Mouse (Mus musculus) midbrain, postnatal 0 days (tissue): Measurements from ENCODE around the gene Otud7b. TPM values are rescaled to one million over a fixed set of nuclear protein-coding genes. Genes with fewer than 3 reads are reported as not detected.

Experiments used
- ATAC-seq: fragments of 200-750 bp; cut with Nextera tagmentation; 2 replicates; pipeline ENCODE4 v1.8.0; 2017; ENCODE audit warnings: moderate number of reproducible peaks, mild to moderate bottlenecking, moderate TSS enrichment, moderate library complexity; ENCODE audit not compliant: low FRiP score
- DNase-seq: peaks from one replicate; pipeline ENCODE4 v3.0.0-alpha.2; 2015; ENCODE audit warnings: low spot score
- H3K27ac ChIP-seq: fragments of 300-500 bp; sonication (generic); 2 replicates; pipeline ENCODE4 v1.5.1; 2014; ENCODE audit warnings: low read depth, mild to moderate bottlenecking, low read length, mixed read lengths
- H3K27me3 ChIP-seq: fragments of 300-500 bp; sonication (generic); 2 replicates; pipeline ENCODE4 v1.6.1; 2014; ENCODE audit warnings: low read length, control low read depth, mixed read lengths; ENCODE audit not compliant: insufficient read depth
- H3K36me3 ChIP-seq: fragments of 300-500 bp; sonication (generic); 2 replicates; pipeline ENCODE4 v1.6.1; 2014; ENCODE audit warnings: low read length, control low read depth, mixed read lengths; ENCODE audit not compliant: insufficient read depth
- H3K4me1 ChIP-seq: fragments of 300-500 bp; sonication (generic); 2 replicates; pipeline ENCODE4 v1.6.1; 2014; ENCODE audit warnings: mild to moderate bottlenecking, control low read depth, antibody characterized with exemption, low read length, mixed read lengths; ENCODE audit not compliant: insufficient read depth
- H3K4me2 ChIP-seq: fragments of 300-500 bp; sonication (generic); 2 replicates; pipeline ENCODE4 v1.6.1; 2014; ENCODE audit warnings: low read depth, mild to moderate bottlenecking, low read length, mixed read lengths; ENCODE audit not compliant: poor library complexity, severe bottlenecking
- H3K4me3 ChIP-seq: fragments of 300-500 bp; sonication (generic); 2 replicates; pipeline ENCODE4 v1.5.1; 2014; ENCODE audit warnings: low read depth, mild to moderate bottlenecking, low read length, moderate library complexity
- H3K9ac ChIP-seq: fragments of 300-500 bp; sonication (generic); replicated peaks from 2 replicates; pipeline ENCODE4 v1.6.1; 2014; ENCODE audit warnings: mild to moderate bottlenecking, low read length, moderate library complexity, mixed read lengths; ENCODE audit not compliant: poor library complexity, severe bottlenecking
- H3K9me3 ChIP-seq: fragments of 300-500 bp; sonication (generic); 2 replicates; pipeline ENCODE4 v1.6.1; 2016; ENCODE audit warnings: low read length, control low read depth
- CTCF ChIP-seq: IDR thresholded peaks from 2 replicates; pipeline ENCODE4 v1.5.1; 2016; ENCODE audit warnings: antibody characterized with exemption, mild to moderate bottlenecking
- WGBS: fragments of 180-500 bp; shearing (Covaris S2); extraction: QIAGEN DNeasy Blood & Tissue Kit; methylation state at CpG from one replicate; pipeline ENCODE4 v1.1.7; 2014; 5-methylcytosine and 5-hydroxymethylcytosine counted together
- polyA plus RNA-seq: library from polyadenylated mRNA; unstranded; fragments of >200 nt; fragmentation: Nextera tagmentation; extraction: Ambion mirVana; gene quantifications from 2 replicates; pipeline ENCODE4 v1.2.1, GENCODE M21; 2015
- total RNA-seq: library from RNA; depleted of rRNA; stranded (reverse); fragments of >200 nt; gene quantifications from 2 replicates; pipeline ENCODE4 v1.2.3, GENCODE M21; 2014

Gene Otud7b
- total and polyA plus RNA-seq, 2 experiments from 2014 or later = 7.5 to 14.3 TPM

GRCm38 (mm10) chr3:96060146-96060545, 44.2 kb upstream of the Otud7b start:
- no peak for ATAC-seq
- H3K27me3 ChIP-seq = no peaks in the 10 kb centered on the region
- 0 out of 2 replicates have a peak, but pooled peaks cover 3% of the 10 kb centered on the region for H3K4me1 ChIP-seq
- TF ChIP-seq CTCF = no peak
- no peaks in the 10 kb centered on the region for H3K36me3 ChIP-seq
- H3K4me2 ChIP-seq = no peak overlapping the region
- no peak for DNase-seq
- H3K9ac ChIP-seq = no peak overlapping the region
- H3K27ac ChIP-seq = no peak overlapping the region
- WGBS = 80% methylated on average over 1 of the region's 1 CpGs
- no peaks in the 10 kb centered on the region for H3K9me3 ChIP-seq
- H3K4me3 ChIP-seq = no peak overlapping the region

- DNase-seq (no peak), ATAC-seq (no peak)
- Histone ChIP-seq H3K4me3 (no peak overlapping the region), H3K9ac (no peak overlapping the region), H3K36me3 (no peaks in the 10 kb centered on the region), H3K4me1 (no peaks in the 10 kb centered on the region), H3K27ac (no peak overlapping the region), H3K4me2 (no peak overlapping the region), H3K27me3 (no peaks in the 10 kb centered on the region), H3K9me3 (no peaks in the 10 kb centered on the region)
- WGBS = 74% methylated on average over 2 of the region's 2 CpGs
- TF ChIP-seq CTCF = no peak
Observed at GRCm38 (mm10) chr3:96063299-96063698, 41.0 kb upstream of the Otud7b start.

- WGBS = 92% methylated on average over 3 of the region's 3 CpGs
- TF ChIP-seq CTCF = no peak
Observed at GRCm38 (mm10) chr3:96064217-96064616, 40.1 kb upstream of the Otud7b start.

GRCm38 (mm10) chr3:96065147-96065546, 39.2 kb upstream of the Otud7b start:
- no peak overlapping the region for H3K4me2 ChIP-seq
- WGBS = 42% methylated on average over 4 of the region's 4 CpGs
- TF ChIP-seq CTCF = no peak

More at GRCm38 (mm10) chr3:96064217-96064616, 40.1 kb upstream of the Otud7b start:
- no peaks in the 10 kb centered on the region for H3K27me3 ChIP-seq
- no peak overlapping the region for H3K27ac ChIP-seq
- no peak overlapping the region for H3K9ac ChIP-seq
- H3K4me1 ChIP-seq = no peaks in the 10 kb centered on the region
- DNase-seq (no peak), ATAC-seq (no peak)
- H3K9me3 ChIP-seq = no peaks in the 10 kb centered on the region
- no peak overlapping the region for H3K4me3 ChIP-seq
- H3K36me3 ChIP-seq = no peaks in the 10 kb centered on the region
- no peak overlapping the region for H3K4me2 ChIP-seq

GRCm38 (mm10) chr3:96065754-96066375, 38.5 kb upstream of the Otud7b start:
- Histone ChIP-seq H3K4me1 (no peaks in the 10 kb centered on the region), H3K4me2 (peak overlapping the region; percentile 9; the same call in 1 of the 2 replicates), H3K9me3 (no peaks in the 10 kb centered on the region), H3K27ac (no peak overlapping the region), H3K4me3 (no peak overlapping the region), H3K9ac (no peak overlapping the region), H3K36me3 (no peaks in the 10 kb centered on the region), H3K27me3 (no peaks in the 10 kb centered on the region)
- WGBS = 43% methylated on average over 20 of the region's 20 CpGs
- ATAC-seq (no peak), DNase-seq (peak; percentile 90)
- TF ChIP-seq CTCF = peak; percentile 76

More at GRCm38 (mm10) chr3:96065147-96065546, 39.2 kb upstream of the Otud7b start:
- ATAC-seq = no peak
- no peaks in the 10 kb centered on the region for H3K9me3 ChIP-seq
- H3K36me3 ChIP-seq = no peaks in the 10 kb centered on the region
- no peak overlapping the region for H3K4me3 ChIP-seq
- no peak overlapping the region for H3K27ac ChIP-seq
- no peak for DNase-seq
- no peaks in the 10 kb centered on the region for H3K4me1 ChIP-seq
- H3K27me3 ChIP-seq = no peaks in the 10 kb centered on the region
- H3K9ac ChIP-seq = no peak overlapping the region

GRCm38 (mm10) chr3:96066741-96067140, 37.6 kb upstream of the Otud7b start:
- Histone ChIP-seq H3K27ac (no peak overlapping the region), H3K9ac (no peak overlapping the region), H3K4me2 (no peak overlapping the region), H3K4me3 (no peak overlapping the region), H3K4me1 (no peaks in the 10 kb centered on the region), H3K27me3 (no peaks in the 10 kb centered on the region), H3K36me3 (no peaks in the 10 kb centered on the region), H3K9me3 (no peaks in the 10 kb centered on the region)
- no peak for TF ChIP-seq CTCF
- no peak for ATAC-seq
- no peak for DNase-seq
- 91% methylated on average over 5 of the region's 5 CpGs for WGBS
